Mouse (Mus musculus) megakaryocyte, embryonic 14.5 days (primary cell): ENCODE measurements around the gene Mink1.

Source experiments
- FLI1 ChIP-seq: IDR thresholded peaks from 2 replicates; pipeline ENCODE4 v1.6.1; 2012; ENCODE audit warnings: low read length, inconsistent platforms, mixed read lengths
- GATA1 ChIP-seq: IDR thresholded peaks from 3 replicates; pipeline ENCODE4 v1.6.1; 2012; ENCODE audit warnings: mixed read lengths, low read length, inconsistent platforms, borderline replicate concordance

- no peak; the same call in 2 of the 3 replicates for TF ChIP-seq GATA1
- no peak for TF ChIP-seq FLI1
Measured at GRCm38 (mm10) chr11:70572348-70572902, 9.7 kb downstream of the Mink1 start.
